11 mouse cellular contexts compared by ENCODE assay signal in genomic region chr17:47468063-47468462, GRCm38 (mm10). TPM values are rescaled to one million over a fixed set of nuclear protein-coding genes. Genes with fewer than 3 reads are reported as not detected.
A peak's percentile ranks its signal among the peaks of the same experiment; 100 is the strongest.
DNase-seq lines count a peak whose midpoint lies in the region; ATAC-seq and TF ChIP-seq lines count a peak whose summit lies in the region.
"Had no signal": no experiment of that assay in that cellular context is flagged by ENCODE, and none has a peak within 500 bp of the region (broad histone marks: within the 10 kb centered on the region; RNA-seq: fewer than 3 reads in every experiment).

No protein-coding gene starts in this region.

- WGBS in heart, postnatal 0 days = 26% methylated on average over 13 of the region's 14 CpGs
- WGBS in liver, embryonic 14.5 days (ENCODE audit: insufficient replicate concordance) = 34% methylated on average over 13 of the region's 14 CpGs

- peaks cover 4% of the 10 kb centered on the region; the same call in 1 of the 2 replicates for H3K36me3 ChIP-seq in E14TG2a.4 (ENCODE audit: insufficient read depth, low read length)
- H3K36me3 ChIP-seq in heart, postnatal 0 days (replicated peaks; ENCODE audit: control insufficient read depth, insufficient read depth, low read length) = no peaks in the 10 kb centered on the region; the same call in 1 of the 2 replicates
- H3K36me3 ChIP-seq in liver, embryonic 14.5 days (replicated peaks; ENCODE audit: control insufficient read depth, insufficient read depth, low read depth) = no peaks in the 10 kb centered on the region

- TF ChIP-seq EP300 in heart, postnatal 0 days (IDR thresholded peaks at IDR 0.05; ENCODE audit: low read depth) = no peak
- TF ChIP-seq EP300 in liver, embryonic 14.5 days (IDR thresholded peaks at IDR 0.05; ENCODE audit: low read depth) = no peak

- H3K9ac ChIP-seq in heart, postnatal 0 days (replicated peaks; ENCODE audit: low read depth, low read length) = no peak overlapping the region
- no peak overlapping the region for H3K9ac ChIP-seq in liver, embryonic 14.5 days (replicated peaks)

- peaks cover 60% of the 10 kb centered on the region for H3K27me3 ChIP-seq in E14TG2a.4 (ENCODE audit: insufficient read depth, low read length)
- H3K27me3 ChIP-seq in heart, postnatal 0 days (ENCODE audit: control insufficient read depth, insufficient read depth, low read length) = peaks cover 5% of the 10 kb centered on the region; the same call in 1 of the 2 replicates
- peaks cover 7% of the 10 kb centered on the region for H3K27me3 ChIP-seq in liver, embryonic 14.5 days (ENCODE audit: control insufficient read depth, insufficient read depth, low read length)

- no peak overlapping the region for H3K27ac ChIP-seq in heart, postnatal 0 days (ENCODE audit: low read depth)
- H3K27ac ChIP-seq in liver, embryonic 14.5 days = no peak overlapping the region

- H3K9me3 ChIP-seq in E14TG2a.4 (ENCODE audit: low read length) = no peaks in the 10 kb centered on the region
- no peaks in the 10 kb centered on the region for H3K9me3 ChIP-seq in heart, postnatal 0 days (replicated peaks; ENCODE audit: control insufficient read depth, low read length)
- no peaks in the 10 kb centered on the region for H3K9me3 ChIP-seq in liver, embryonic 14.5 days (ENCODE audit: control insufficient read depth, low read length)

- no peak for TF ChIP-seq CTCF in E14TG2a.4 (conservative IDR thresholded peaks at IDR 0.05; ENCODE audit: low read length)
- TF ChIP-seq CTCF in heart, postnatal 0 days (IDR thresholded peaks at IDR 0.05; ENCODE audit: low read depth) = no peak
- no peak for TF ChIP-seq CTCF in liver, embryonic 14.5 days (IDR thresholded peaks at IDR 0.05; ENCODE audit: low read depth)

- ATAC-seq in cerebellum, adult (ENCODE audit: insufficient number of reproducible peaks, low FRiP score, low TSS enrichment) = no peak
- no peak for ATAC-seq in heart, postnatal 0 days (ENCODE audit: insufficient read depth, low read depth)
- ATAC-seq in liver, embryonic 14.5 days (ENCODE audit: insufficient read depth) = no peak
- ATAC-seq in CD4-positive, CD25-positive, alpha-beta regulatory T cell, adult 4 months = no peak

- peaks cover 92% of the 10 kb centered on the region for H3K4me1 ChIP-seq in E14TG2a.4 (replicated peaks; ENCODE audit: low read depth, low read length)
- no peaks in the 10 kb centered on the region for H3K4me1 ChIP-seq in heart, postnatal 0 days (ENCODE audit: control insufficient read depth, insufficient read depth)
- peaks cover 0 to 13% of the 10 kb centered on the region in 2 experiments; a peak in 2 of 4 replicates for H3K4me1 ChIP-seq in liver, embryonic 14.5 days (replicated peaks; ENCODE audit: control insufficient read depth in 2 of 2, insufficient read depth in 2 of 2, low read length in 1 of 2)

- DNase-seq in cerebellum, adult 11-12 months = peak; percentile 29
- no peak for DNase-seq in heart, postnatal 0 days (ENCODE audit: low spot score)
- no peak for DNase-seq in liver, embryonic 14.5 days (ENCODE audit: low read depth in 3 of 3, low spot score in 3 of 3)
- DNase-seq in adrenal gland, postnatal 25 days = no peak
- DNase-seq in B cell, adult 2 months = no peak
- DNase-seq: kidney, adult 2 months had no signal

- H3K4me2 ChIP-seq in heart, postnatal 0 days (ENCODE audit: low read depth, low read length) = peak overlapping the region; percentile 51
- peak overlapping the region; percentile 54 for H3K4me2 ChIP-seq in liver, embryonic 14.5 days (ENCODE audit: low read depth)

- peak overlapping the region; percentile 72 for H3K4me3 ChIP-seq in E14TG2a.4 (replicated peaks; ENCODE audit: low read length)
- peak overlapping the region; percentile 28 for H3K4me3 ChIP-seq in heart, postnatal 0 days (ENCODE audit: low read depth, low read length)
- H3K4me3 ChIP-seq in liver, embryonic 14.5 days (ENCODE audit: insufficient read depth in 1 of 2, low read depth in 2 of 2, low read length in 2 of 2) = peak overlapping the region in 1 of 2 experiments; percentile 24; a peak in 2 of 4 replicates

RNA-seq across cellular contexts. Expression of gene 1700001C19Rik, which starts 30.9 kb away (rescaled TPM):
- total RNA-seq in heart, postnatal 0 days (2014; rRNA removed; ENCODE audit: low replicate concordance) = 3.4 TPM in 1 of 2 replicates, not detected in the other
- 1.1 and 1.4 TPM in 2 replicates for polyA plus RNA-seq in heart, postnatal 0 days (2015; fragmentation: Nextera tagmentation; extraction: Ambion mirVana)
- 0.89 and 0.93 TPM in 2 replicates for polyA plus RNA-seq in liver, embryonic 14.5 days (2012; rRNA removed)
- 1.1 and 1.2 TPM in 2 replicates for polyA plus RNA-seq in liver, embryonic 14.5 days (2014; fragmentation: Nextera tagmentation; extraction: Ambion mirVana)
- not detected in 2 replicates for total RNA-seq in adrenal gland, postnatal 25 days (2021)
- polyA plus RNA-seq in CD4-positive, CD25-positive, alpha-beta regulatory T cell, adult 4 months (2017; shearing (Covaris generic)) = not detected
- total RNA-seq: megakaryocyte-erythroid progenitor cell, adult 5-6 weeks had no signal
- polyA plus RNA-seq: spleen, adult 2 months had no signal

RNA-seq across cellular contexts. Expression of gene AI661453, which starts 31.6 kb away (rescaled TPM):
- total RNA-seq in heart, postnatal 0 days (2014; rRNA removed; ENCODE audit: low replicate concordance) = 1.3 and 1.8 TPM in 2 replicates
- polyA plus RNA-seq in heart, postnatal 0 days (2015; fragmentation: Nextera tagmentation; extraction: Ambion mirVana) = 0.92 and 1.0 TPM in 2 replicates
- polyA plus RNA-seq in liver, embryonic 14.5 days (2012; rRNA removed) = 0.44 and 0.56 TPM in 2 replicates
- polyA plus RNA-seq in liver, embryonic 14.5 days (2014; fragmentation: Nextera tagmentation; extraction: Ambion mirVana) = 0.42 and 0.56 TPM in 2 replicates
- 0.73 and 0.86 TPM in 2 replicates for total RNA-seq in adrenal gland, postnatal 25 days (2021)
- polyA plus RNA-seq in CD4-positive, CD25-positive, alpha-beta regulatory T cell, adult 4 months (2017; shearing (Covaris generic)) = not detected

RNA-seq across cellular contexts. Expression of gene Taf8, which starts 34.0 kb away (rescaled TPM):
- total RNA-seq in heart, postnatal 0 days (2014; rRNA removed; ENCODE audit: low replicate concordance) = 14.7 and 26.4 TPM in 2 replicates
- 11.5 and 11.9 TPM in 2 replicates for polyA plus RNA-seq in heart, postnatal 0 days (2015; fragmentation: Nextera tagmentation; extraction: Ambion mirVana)
- 13.8 and 15.5 TPM in 2 replicates for polyA plus RNA-seq in liver, embryonic 14.5 days (2012; rRNA removed)
- 10.4 and 11.8 TPM in 2 replicates for polyA plus RNA-seq in liver, embryonic 14.5 days (2014; fragmentation: Nextera tagmentation; extraction: Ambion mirVana)
- total RNA-seq in adrenal gland, postnatal 25 days (2021) = 21.1 and 25.7 TPM in 2 replicates
- polyA plus RNA-seq in CD4-positive, CD25-positive, alpha-beta regulatory T cell, adult 4 months (2017; shearing (Covaris generic)) = 10 to 100 TPM; 61.1 to 95.4 TPM

RNA-seq across cellular contexts. Expression of gene Ccnd3, which starts 36.8 kb away (rescaled TPM):
- total RNA-seq in heart, postnatal 0 days (2014; rRNA removed; ENCODE audit: low replicate concordance) = 231 and 248 TPM in 2 replicates
- 180 and 187 TPM in 2 replicates for polyA plus RNA-seq in heart, postnatal 0 days (2015; fragmentation: Nextera tagmentation; extraction: Ambion mirVana)
- 195 and 227 TPM in 2 replicates for polyA plus RNA-seq in liver, embryonic 14.5 days (2012; rRNA removed)
- 379 and 451 TPM in 2 replicates for polyA plus RNA-seq in liver, embryonic 14.5 days (2014; fragmentation: Nextera tagmentation; extraction: Ambion mirVana)
- total RNA-seq in adrenal gland, postnatal 25 days (2021) = 385 and 429 TPM in 2 replicates
- polyA plus RNA-seq in CD4-positive, CD25-positive, alpha-beta regulatory T cell, adult 4 months (2017; shearing (Covaris generic)) = 100 to 1,000 TPM; 149 to 151 TPM
